In genomic region chr5:138996322-138997073, GRCm38 (mm10) we compare ENCODE assay signal across 7 mouse cellular contexts. TPM values are rescaled to one million over a fixed set of nuclear protein-coding genes. Genes with fewer than 3 reads are reported as not detected.
DNase-seq lines count a peak whose midpoint lies in the region; ATAC-seq and TF ChIP-seq lines count a peak whose summit lies in the region.

No protein-coding gene starts in this region.

- peak overlapping the region in 2 of 3 experiments; percentile 83 to 88 for H3K4me3 ChIP-seq in CH12.LX (replicated peaks in 1 of 3; ENCODE audit: low read depth in 2 of 3, low read length in 2 of 3, poor library complexity in 1 of 3)
- peak overlapping the region; percentile 75 to 94 for H3K4me3 ChIP-seq in ES-E14 (ENCODE audit: insufficient read depth in 1 of 2, low read depth in 1 of 2, low read length in 2 of 2, poor library complexity in 1 of 2, severe bottlenecking in 1 of 2)
- H3K4me3 ChIP-seq in heart, embryonic 15.5 days, result peak overlapping the region; percentile 88
- peak overlapping the region; percentile 77 for H3K4me3 ChIP-seq in midbrain, embryonic 16.5 days (ENCODE audit: low read depth, low read length)

- WGBS in heart, embryonic 15.5 days, result 14% methylated on average over 24 of the region's 24 CpGs
- WGBS in midbrain, embryonic 16.5 days, result 4% methylated on average over 24 of the region's 24 CpGs

- in situ Hi-C loops in CH12.LX (cut with MboI; ENCODE audit: low pct_ligation_motif_present, low pct_unique_long_range_greater_than_20kb, low sequenced_read_pairs), result no loop called here
- in situ Hi-C loops in ES-E14 (cut with MboI; ENCODE audit: low sequenced_read_pairs in 2 of 2, unreplicated experiment in 2 of 2), result loop anchor here (5.0 to 10.0 kb wide), 3 partner anchors 541 to 908 kb away; partner anchors contain the start of genes Elfn1 (in 1 of the 2) and Uncx (in 1 of the 2)

- dilution Hi-C loops in CH12.LX (cut with MboI; ENCODE audit: extremely low pct_ligation_motif_present, extremely low pct_unique_long_range_greater_than_20kb, low sequenced_read_pairs), result no loop called here

- DNase-seq in CH12.LX (ENCODE audit: extremely low read depth), result no peak
- peak; percentile 91 for DNase-seq in ES-E14 (ENCODE audit: low read depth, low spot score)
- peak; percentile 71 for DNase-seq in embryo, embryonic 10 days (ENCODE audit: low spot score)
- DNase-seq in left cerebral cortex, postnatal 4 days, result peak; percentile 53

- TF ChIP-seq POLR2A in CH12.LX (IDR thresholded peaks at IDR 0.05; ENCODE audit: low read depth, low read length), result no peak

- 0 out of 2 replicates have a peak overlapping the region, but pooled peaks have one; percentile 91 for H3K9ac ChIP-seq in CH12.LX (ENCODE audit: insufficient read depth, low read depth)
- H3K9ac ChIP-seq in ES-E14 (ENCODE audit: insufficient read depth, low read depth, low read length, poor library complexity, severe bottlenecking), result peak overlapping the region; percentile 80
- peak overlapping the region; percentile 95 for H3K9ac ChIP-seq in heart, embryonic 15.5 days
- peak overlapping the region; percentile 89 for H3K9ac ChIP-seq in midbrain, embryonic 16.5 days (ENCODE audit: low read depth, low read length)

- peak in 1 of 2 experiments; percentile 57; a peak in 2 of 4 replicates for TF ChIP-seq CTCF in CH12.LX (conservative IDR thresholded peaks at IDR 0.05 in 1 of 2, IDR thresholded peaks at IDR 0.05 in 1 of 2; ENCODE audit: low read depth in 2 of 2, low read length in 2 of 2)

- H3K9me3 ChIP-seq in CH12.LX (replicated peaks; ENCODE audit: low read length), result peaks cover 10% of the 10 kb centered on the region
- no peaks in the 10 kb centered on the region for H3K9me3 ChIP-seq in ES-E14 (ENCODE audit: control insufficient read depth, insufficient read depth, low read depth, low read length)
- no peaks in the 10 kb centered on the region for H3K9me3 ChIP-seq in heart, embryonic 15.5 days (replicated peaks)
- H3K9me3 ChIP-seq in midbrain, embryonic 16.5 days (replicated peaks; ENCODE audit: control insufficient read depth, low read length, poor library complexity, severe bottlenecking), result no peaks in the 10 kb centered on the region; the same call in 1 of the 2 replicates

- TF ChIP-seq RAD21 in CH12.LX (IDR thresholded peaks at IDR 0.05; ENCODE audit: low read depth, low read length), result peak; percentile 27

- H3K4me1 ChIP-seq in CH12.LX (ENCODE audit: control insufficient read depth in 1 of 2, insufficient read depth in 2 of 2) (peaks cover 4 to 31% of the 10 kb centered on the region in 2 experiments; a peak in 3 of 4 replicates), ES-E14 (ENCODE audit: control insufficient read depth in 2 of 2, insufficient read depth in 2 of 2, low read length in 2 of 2, poor library complexity in 1 of 2) (peaks cover 0 to 17% of the 10 kb centered on the region in 2 experiments; a peak in 3 of 4 replicates)
- peaks cover 68% of the 10 kb centered on the region for H3K4me1 ChIP-seq in heart, embryonic 15.5 days (replicated peaks)
- H3K4me1 ChIP-seq in midbrain, embryonic 16.5 days (ENCODE audit: control insufficient read depth, insufficient read depth, low read length), result peaks cover 44% of the 10 kb centered on the region

- H3K36me3 ChIP-seq in CH12.LX (replicated peaks in 1 of 2; ENCODE audit: control insufficient read depth in 1 of 2, insufficient read depth in 1 of 2, low read length in 1 of 2) (peaks cover 0 to 23% of the 10 kb centered on the region in 2 experiments), ES-E14 (ENCODE audit: control insufficient read depth, insufficient read depth, low read length, poor library complexity, severe bottlenecking) (peaks cover 4% of the 10 kb centered on the region; the same call in 1 of the 2 replicates)
- H3K36me3 ChIP-seq in heart, embryonic 15.5 days, result no peaks in the 10 kb centered on the region
- H3K36me3 ChIP-seq in midbrain, embryonic 16.5 days (ENCODE audit: control insufficient read depth, insufficient read depth, low read length), result no peaks in the 10 kb centered on the region

- H3K27ac ChIP-seq in CH12.LX (ENCODE audit: insufficient read depth, low read depth) (no peak overlapping the region), ES-E14 (ENCODE audit: insufficient read depth, low read depth, low read length, poor library complexity, severe bottlenecking) (peak overlapping the region; percentile 70)
- peak overlapping the region; percentile 98 for H3K27ac ChIP-seq in heart, embryonic 15.5 days
- peak overlapping the region; percentile 90 for H3K27ac ChIP-seq in midbrain, embryonic 16.5 days (ENCODE audit: low read length)

- intact Hi-C loops in left cerebral cortex, postnatal 4 days (cut with DNase I), result loop anchor here (10.0 kb wide), 2 partner anchors 148 to 178 kb away; no protein-coding TSS in a partner anchor

- TF ChIP-seq EP300 in CH12.LX (IDR thresholded peaks at IDR 0.05; ENCODE audit: low read length), result no peak

- ATAC-seq in heart, embryonic 15.5 days (replicated peaks; ENCODE audit: insufficient number of reproducible peaks, insufficient read depth, low FRiP score, low read depth), result no peak
- peak; percentile 9; the same call in 1 of the 2 replicates for ATAC-seq in midbrain, embryonic 16.5 days
- no peak for ATAC-seq in erythroid progenitor cell, adult 5-6 weeks (replicated peaks; ENCODE audit: low FRiP score, poor library complexity, severe bottlenecking)

- peak overlapping the region; percentile 21 for H3K4me2 ChIP-seq in CH12.LX (ENCODE audit: insufficient read depth, low read depth, poor library complexity, severe bottlenecking)
- peak overlapping the region; percentile 79 for H3K4me2 ChIP-seq in heart, embryonic 15.5 days
- peak overlapping the region; percentile 90 for H3K4me2 ChIP-seq in midbrain, embryonic 16.5 days (ENCODE audit: low read length)

- no peaks in the 10 kb centered on the region for H3K27me3 ChIP-seq in CH12.LX (replicated peaks)
- H3K27me3 ChIP-seq in heart, embryonic 15.5 days, result peaks cover 58% of the 10 kb centered on the region
- peaks cover 29% of the 10 kb centered on the region for H3K27me3 ChIP-seq in midbrain, embryonic 16.5 days (ENCODE audit: control insufficient read depth, insufficient read depth, low read depth, low read length)

- H3K79me2 ChIP-seq in CH12.LX (replicated peaks; ENCODE audit: control insufficient read depth, extremely low read depth, insufficient read depth, poor library complexity, severe bottlenecking), result peaks cover 11% of the 10 kb centered on the region

TF ChIP-seq in CH12.LX, 34 proteins besides CTCF, POLR2A, EP300 and RAD21:
- no peak for TF ChIP-seq NRF1 (IDR thresholded peaks at IDR 0.05; ENCODE audit: low read depth, low read length)
- no peak for TF ChIP-seq POLR2AphosphoS2 (IDR thresholded peaks at IDR 0.05; ENCODE audit: low read depth, low read length)
- TF ChIP-seq HCFC1 (IDR thresholded peaks at IDR 0.05; ENCODE audit: low read depth, low read length), result no peak
- no peak for TF ChIP-seq SIN3A (IDR thresholded peaks at IDR 0.05; ENCODE audit: low read length)
- TF ChIP-seq MEF2A (IDR thresholded peaks at IDR 0.05; ENCODE audit: borderline replicate concordance, low read depth, low read length), result no peak
- TF ChIP-seq MYC (IDR thresholded peaks at IDR 0.05; ENCODE audit: low read depth, low read length), result no peak
- TF ChIP-seq SMC3 (IDR thresholded peaks at IDR 0.05; ENCODE audit: low read depth, low read length), result 0 out of 2 replicates have a peak, but pooled peaks have one; percentile 14
- TF ChIP-seq GABPA (IDR thresholded peaks at IDR 0.05; ENCODE audit: insufficient replicate concordance, low read depth, low read length), result no peak

TF ChIP-seq in ES-E14, 5 proteins besides CTCF, POLR2A, EP300 and RAD21:
- no peak for TF ChIP-seq MAFK (IDR thresholded peaks at IDR 0.05; ENCODE audit: insufficient read depth, low read depth, low read length)
- TF ChIP-seq CHD2 (IDR thresholded peaks at IDR 0.05; ENCODE audit: low read depth, low read length), result no peak
- no peak for TF ChIP-seq HCFC1 (IDR thresholded peaks at IDR 0.05; ENCODE audit: borderline replicate concordance, insufficient read depth, low read length)
- TF ChIP-seq ZNF384 (IDR thresholded peaks at IDR 0.05; ENCODE audit: low read depth, low read length), result no peak
- TF ChIP-seq ZC3H11A (IDR thresholded peaks at IDR 0.05; ENCODE audit: borderline replicate concordance, low read depth, low read length), result no peak
TF ChIP-seq in ES-E14: peak in this region for 0.

RNA-seq across cellular contexts. Expression of gene Pdgfa, which starts 0.7 kb away (rescaled TPM):
- total RNA-seq in CH12.LX (2012; rRNA removed), result 20.3 and 26.5 TPM in 2 replicates
- 24.4 and 30.7 TPM in 2 replicates for total RNA-seq in CH12.LX (2014; rRNA removed)
- polyA plus RNA-seq in CH12.LX (2012; ENCODE audit: insufficient read length, low read depth), result 22.2 and 27.5 TPM in 2 replicates
- 81.5 and 84.9 TPM in 2 replicates for total RNA-seq in ES-E14 (2012; rRNA removed)
- 46.0 and 51.1 TPM in 2 replicates for polyA plus RNA-seq in heart, embryonic 15.5 days (2015; fragmentation: Nextera tagmentation; extraction: Ambion mirVana)
- 10 to 100 TPM; 50.3 to 52.3 TPM for total RNA-seq in left cerebral cortex, postnatal 4 days (2021)
- polyA plus RNA-seq in midbrain, embryonic 16.5 days (2015; fragmentation: Nextera tagmentation; extraction: Ambion mirVana), result 27.0 and 32.2 TPM in 2 replicates
- not detected in 2 replicates for total RNA-seq in erythroid progenitor cell, adult 5-6 weeks (2015; ENCODE audit: low replicate concordance)
- total RNA-seq in erythroid progenitor cell, adult 5-6 weeks (2017; ENCODE audit: low replicate concordance), result 0.77 TPM in 1 of 2 replicates, not detected in the other

Comparison
In these comparisons a context has a peak if more than half of its experiments do, and no peak if none do; other contexts are left out.
1. H3K4me2 ChIP-seq: peak in every context shown above with its lines; median percentile 90 in midbrain, embryonic 16.5 days; 79 in heart, embryonic 15.5 days; 21 in CH12.LX.
2. RNA of gene Pdgfa, which starts 0.7 kb away (total RNA-seq): 81.5 to 84.9 TPM in ES-E14, 50.3 to 52.3 TPM in left cerebral cortex, postnatal 4 days and 20.3 to 30.7 TPM in CH12.LX; 0.77 TPM in erythroid progenitor cell, adult 5-6 weeks; every median in the first group is over 10 times any median in the second.
3. Peak in every context shown above with its lines, with median percentiles within 50 percentile points of each other: H3K4me3 ChIP-seq and H3K9ac ChIP-seq.